Mouse (Mus musculus): Measurements from ENCODE around the gene Rcor3. TPM values are rescaled to one million over a fixed set of nuclear protein-coding genes. Genes with fewer than 3 reads are reported as not detected.

Gene Rcor3
- polyA plus RNA-seq, 1 experiment from 2014 or later: 55.7 TPM

- Histone ChIP-seq H3K27ac (ENCODE audit: low read depth, low read length) (no peak overlapping the region), H3K4me3 (ENCODE audit: low read depth, low read length) (no peak overlapping the region), H3K4me2 (ENCODE audit: low read depth, low read length) (no peak overlapping the region), H3K27me3 (ENCODE audit: control insufficient read depth, insufficient read depth, low read length) (no peaks in the 10 kb centered on the region), H3K9ac (replicated peaks; ENCODE audit: low read depth, low read length) (no peak overlapping the region), H3K9me3 (ENCODE audit: control insufficient read depth, low read length) (no peaks in the 10 kb centered on the region), H3K4me1 (ENCODE audit: control insufficient read depth, insufficient read depth, low read length) (no peaks in the 10 kb centered on the region), H3K36me3 (ENCODE audit: control insufficient read depth, insufficient read depth, low read length) (no peaks in the 10 kb centered on the region)
- no peak for ATAC-seq (ENCODE audit: low read depth)
Observed at GRCm38 (mm10) chr1:192076796-192077535, 60.9 kb downstream of the Rcor3 start.

GRCm38 (mm10) chr1:192076101-192076500 lies 61.8 kb downstream of the Rcor3 start:
- Histone ChIP-seq H3K27ac (ENCODE audit: low read depth, low read length) (no peak overlapping the region), H3K27me3 (ENCODE audit: control insufficient read depth, insufficient read depth, low read length) (no peaks in the 10 kb centered on the region), H3K4me2 (ENCODE audit: low read depth, low read length) (no peak overlapping the region), H3K36me3 (ENCODE audit: control insufficient read depth, insufficient read depth, low read length) (no peaks in the 10 kb centered on the region), H3K9me3 (ENCODE audit: control insufficient read depth, low read length) (no peaks in the 10 kb centered on the region), H3K4me1 (ENCODE audit: control insufficient read depth, insufficient read depth, low read length) (0 out of 2 replicates have a peak, but pooled peaks cover under 1% of the 10 kb centered on the region), H3K4me3 (ENCODE audit: low read depth, low read length) (no peak overlapping the region), H3K9ac (replicated peaks; ENCODE audit: low read depth, low read length) (no peak overlapping the region)
- 84% methylated on average over 4 of the region's 4 CpGs for WGBS
- no peak for ATAC-seq (ENCODE audit: low read depth)

- Histone ChIP-seq H3K9me3 (ENCODE audit: control insufficient read depth, low read length) (no peaks in the 10 kb centered on the region), H3K4me2 (ENCODE audit: low read depth, low read length) (no peak overlapping the region), H3K9ac (replicated peaks; ENCODE audit: low read depth, low read length) (no peak overlapping the region), H3K27me3 (ENCODE audit: control insufficient read depth, insufficient read depth, low read length) (no peaks in the 10 kb centered on the region), H3K4me1 (ENCODE audit: control insufficient read depth, insufficient read depth, low read length) (0 out of 2 replicates have a peak, but pooled peaks cover 10% of the 10 kb centered on the region), H3K4me3 (ENCODE audit: low read depth, low read length) (no peak overlapping the region), H3K27ac (ENCODE audit: low read depth, low read length) (no peak overlapping the region), H3K36me3 (ENCODE audit: control insufficient read depth, insufficient read depth, low read length) (no peaks in the 10 kb centered on the region)
- no peak for ATAC-seq (ENCODE audit: low read depth)
- 93% methylated on average over 1 of the region's 1 CpGs for WGBS
Observed at GRCm38 (mm10) chr1:192074824-192075223, 63.0 kb downstream of the Rcor3 start.

- no peaks in the 10 kb centered on the region for H3K27me3 ChIP-seq (ENCODE audit: control insufficient read depth, insufficient read depth, low read length)
- no peak overlapping the region for H3K9ac ChIP-seq (replicated peaks; ENCODE audit: low read depth, low read length)
- H3K4me1 ChIP-seq (ENCODE audit: control insufficient read depth, insufficient read depth, low read length): 0 out of 2 replicates have a peak, but pooled peaks cover 10% of the 10 kb centered on the region
- 88% methylated on average over 1 of the region's 1 CpGs for WGBS
- no peak overlapping the region for H3K27ac ChIP-seq (ENCODE audit: low read depth, low read length)
- H3K4me2 ChIP-seq (ENCODE audit: low read depth, low read length): no peak overlapping the region
- H3K36me3 ChIP-seq (ENCODE audit: control insufficient read depth, insufficient read depth, low read length): no peaks in the 10 kb centered on the region
- no peak overlapping the region for H3K4me3 ChIP-seq (ENCODE audit: low read depth, low read length)
- ATAC-seq (ENCODE audit: low read depth): no peak
- H3K9me3 ChIP-seq (ENCODE audit: control insufficient read depth, low read length): no peaks in the 10 kb centered on the region
Observed at GRCm38 (mm10) chr1:192072426-192072825, 65.4 kb downstream of the Rcor3 start.

GRCm38 (mm10) chr1:192070618-192071051 lies 67.2 kb downstream of the Rcor3 start:
- WGBS: 44% methylated on average over 3 of the region's 3 CpGs
- 0 out of 2 replicates have a peak overlapping the region, but pooled peaks have one; percentile 14 for H3K4me2 ChIP-seq (ENCODE audit: low read depth, low read length)

GRCm38 (mm10) chr1:192069971-192070591 lies 67.8 kb downstream of the Rcor3 start:
- no peaks in the 10 kb centered on the region for H3K36me3 ChIP-seq (ENCODE audit: control insufficient read depth, insufficient read depth, low read length)
- no peak overlapping the region for H3K4me3 ChIP-seq (ENCODE audit: low read depth, low read length)
- no peaks in the 10 kb centered on the region for H3K27me3 ChIP-seq (ENCODE audit: control insufficient read depth, insufficient read depth, low read length)
- H3K9ac ChIP-seq (replicated peaks; ENCODE audit: low read depth, low read length): no peak overlapping the region
- ATAC-seq (ENCODE audit: low read depth): no peak; the same call in none of the 2 replicates
- no peak overlapping the region for H3K27ac ChIP-seq (ENCODE audit: low read depth, low read length)
- H3K9me3 ChIP-seq (ENCODE audit: control insufficient read depth, low read length): no peaks in the 10 kb centered on the region
- 46% methylated on average over 13 of the region's 13 CpGs for WGBS
- 0 out of 2 replicates have a peak overlapping the region, but pooled peaks have one; percentile 14 for H3K4me2 ChIP-seq (ENCODE audit: low read depth, low read length)
- H3K4me1 ChIP-seq (ENCODE audit: control insufficient read depth, insufficient read depth, low read length): 0 out of 2 replicates have a peak, but pooled peaks cover 10% of the 10 kb centered on the region

More at GRCm38 (mm10) chr1:192070618-192071051, 67.2 kb downstream of the Rcor3 start:
- ATAC-seq (ENCODE audit: low read depth): no peak
- H3K9ac ChIP-seq (replicated peaks; ENCODE audit: low read depth, low read length): no peak overlapping the region
- no peaks in the 10 kb centered on the region for H3K9me3 ChIP-seq (ENCODE audit: control insufficient read depth, low read length)
- H3K27me3 ChIP-seq (ENCODE audit: control insufficient read depth, insufficient read depth, low read length): no peaks in the 10 kb centered on the region
- H3K4me3 ChIP-seq (ENCODE audit: low read depth, low read length): no peak overlapping the region
- H3K4me1 ChIP-seq (ENCODE audit: control insufficient read depth, insufficient read depth, low read length): 0 out of 2 replicates have a peak, but pooled peaks cover 10% of the 10 kb centered on the region
- H3K27ac ChIP-seq (ENCODE audit: low read depth, low read length): no peak overlapping the region
- H3K36me3 ChIP-seq (ENCODE audit: control insufficient read depth, insufficient read depth, low read length): no peaks in the 10 kb centered on the region

- Histone ChIP-seq H3K36me3 (ENCODE audit: control insufficient read depth, insufficient read depth, low read length) (no peaks in the 10 kb centered on the region), H3K9ac (replicated peaks; ENCODE audit: low read depth, low read length) (no peak overlapping the region), H3K4me1 (ENCODE audit: control insufficient read depth, insufficient read depth, low read length) (0 out of 2 replicates have a peak, but pooled peaks cover 10% of the 10 kb centered on the region), H3K4me3 (ENCODE audit: low read depth, low read length) (no peak overlapping the region), H3K9me3 (ENCODE audit: control insufficient read depth, low read length) (no peaks in the 10 kb centered on the region), H3K27me3 (ENCODE audit: control insufficient read depth, insufficient read depth, low read length) (no peaks in the 10 kb centered on the region), H3K4me2 (ENCODE audit: low read depth, low read length) (no peak overlapping the region), H3K27ac (ENCODE audit: low read depth, low read length) (no peak overlapping the region)
- no peak for ATAC-seq (ENCODE audit: low read depth)
- 61% methylated on average over 2 of the region's 2 CpGs for WGBS
Observed at GRCm38 (mm10) chr1:192068188-192068587, 69.7 kb downstream of the Rcor3 start.

GRCm38 (mm10) chr1:192066956-192067355 lies 70.9 kb downstream of the Rcor3 start:
- H3K9me3 ChIP-seq (ENCODE audit: control insufficient read depth, low read length): no peaks in the 10 kb centered on the region
- H3K27me3 ChIP-seq (ENCODE audit: control insufficient read depth, insufficient read depth, low read length): no peaks in the 10 kb centered on the region
- H3K4me2 ChIP-seq (ENCODE audit: low read depth, low read length): no peak overlapping the region
- H3K36me3 ChIP-seq (ENCODE audit: control insufficient read depth, insufficient read depth, low read length): no peaks in the 10 kb centered on the region
- no peak overlapping the region for H3K9ac ChIP-seq (replicated peaks; ENCODE audit: low read depth, low read length)
- WGBS: 97% methylated on average over 3 of the region's 3 CpGs
- no peak for ATAC-seq (ENCODE audit: low read depth)
- H3K4me1 ChIP-seq (ENCODE audit: control insufficient read depth, insufficient read depth, low read length): 0 out of 2 replicates have a peak, but pooled peaks cover 10% of the 10 kb centered on the region
- H3K4me3 ChIP-seq (ENCODE audit: low read depth, low read length): no peak overlapping the region
- H3K27ac ChIP-seq (ENCODE audit: low read depth, low read length): no peak overlapping the region

All from neural tube, embryonic 14.5 days (tissue).